Mouse (Mus musculus) midbrain, postnatal 0 days (tissue): ENCODE measurements around the gene Trim38. TPM values are rescaled to one million over a fixed set of nuclear protein-coding genes. Genes with fewer than 3 reads are reported as not detected.
A peak's percentile ranks its signal among the peaks of the same experiment; 100 is the strongest.

ENCODE experiments used
- ATAC-seq: fragments of 200-750 bp; cut with Nextera tagmentation; 2 replicates; pipeline ENCODE4 v1.8.0; 2017; ENCODE audit warnings: moderate number of reproducible peaks, mild to moderate bottlenecking, moderate TSS enrichment, moderate library complexity; ENCODE audit not compliant: low FRiP score
- DNase-seq: peaks from one replicate; pipeline ENCODE4 v3.0.0-alpha.2; 2015; ENCODE audit warnings: low spot score
- H3K27ac ChIP-seq: fragments of 300-500 bp; sonication (generic); 2 replicates; pipeline ENCODE4 v1.5.1; 2014; ENCODE audit warnings: low read depth, mild to moderate bottlenecking, low read length, mixed read lengths
- H3K27me3 ChIP-seq: fragments of 300-500 bp; sonication (generic); 2 replicates; pipeline ENCODE4 v1.6.1; 2014; ENCODE audit warnings: low read length, control low read depth, mixed read lengths; ENCODE audit not compliant: insufficient read depth
- H3K36me3 ChIP-seq: fragments of 300-500 bp; sonication (generic); 2 replicates; pipeline ENCODE4 v1.6.1; 2014; ENCODE audit warnings: low read length, control low read depth, mixed read lengths; ENCODE audit not compliant: insufficient read depth
- H3K4me1 ChIP-seq: fragments of 300-500 bp; sonication (generic); 2 replicates; pipeline ENCODE4 v1.6.1; 2014; ENCODE audit warnings: mild to moderate bottlenecking, control low read depth, antibody characterized with exemption, low read length, mixed read lengths; ENCODE audit not compliant: insufficient read depth
- H3K4me2 ChIP-seq: fragments of 300-500 bp; sonication (generic); 2 replicates; pipeline ENCODE4 v1.6.1; 2014; ENCODE audit warnings: low read depth, mild to moderate bottlenecking, low read length, mixed read lengths; ENCODE audit not compliant: poor library complexity, severe bottlenecking
- H3K4me3 ChIP-seq: fragments of 300-500 bp; sonication (generic); 2 replicates; pipeline ENCODE4 v1.5.1; 2014; ENCODE audit warnings: low read depth, mild to moderate bottlenecking, low read length, moderate library complexity
- H3K9ac ChIP-seq: fragments of 300-500 bp; sonication (generic); replicated peaks from 2 replicates; pipeline ENCODE4 v1.6.1; 2014; ENCODE audit warnings: mild to moderate bottlenecking, low read length, moderate library complexity, mixed read lengths; ENCODE audit not compliant: poor library complexity, severe bottlenecking
- H3K9me3 ChIP-seq: fragments of 300-500 bp; sonication (generic); 2 replicates; pipeline ENCODE4 v1.6.1; 2016; ENCODE audit warnings: low read length, control low read depth
- CTCF ChIP-seq: IDR thresholded peaks from 2 replicates; pipeline ENCODE4 v1.5.1; 2016; ENCODE audit warnings: antibody characterized with exemption, mild to moderate bottlenecking
- WGBS: fragments of 180-500 bp; shearing (Covaris S2); extraction: QIAGEN DNeasy Blood & Tissue Kit; methylation state at CpG from one replicate; pipeline ENCODE4 v1.1.7; 2014; 5-methylcytosine and 5-hydroxymethylcytosine counted together
- polyA plus RNA-seq: library from polyadenylated mRNA; unstranded; fragments of >200 nt; fragmentation: Nextera tagmentation; extraction: Ambion mirVana; gene quantifications from 2 replicates; pipeline ENCODE4 v1.2.1, GENCODE M21; 2015
- total RNA-seq: library from RNA; depleted of rRNA; stranded (reverse); fragments of >200 nt; gene quantifications from 2 replicates; pipeline ENCODE4 v1.2.3, GENCODE M21; 2014

The Trim38 gene
- total and polyA plus RNA-seq, 2 experiments from 2014 or later = 0.10 TPM; not detected in 1

DNA sequence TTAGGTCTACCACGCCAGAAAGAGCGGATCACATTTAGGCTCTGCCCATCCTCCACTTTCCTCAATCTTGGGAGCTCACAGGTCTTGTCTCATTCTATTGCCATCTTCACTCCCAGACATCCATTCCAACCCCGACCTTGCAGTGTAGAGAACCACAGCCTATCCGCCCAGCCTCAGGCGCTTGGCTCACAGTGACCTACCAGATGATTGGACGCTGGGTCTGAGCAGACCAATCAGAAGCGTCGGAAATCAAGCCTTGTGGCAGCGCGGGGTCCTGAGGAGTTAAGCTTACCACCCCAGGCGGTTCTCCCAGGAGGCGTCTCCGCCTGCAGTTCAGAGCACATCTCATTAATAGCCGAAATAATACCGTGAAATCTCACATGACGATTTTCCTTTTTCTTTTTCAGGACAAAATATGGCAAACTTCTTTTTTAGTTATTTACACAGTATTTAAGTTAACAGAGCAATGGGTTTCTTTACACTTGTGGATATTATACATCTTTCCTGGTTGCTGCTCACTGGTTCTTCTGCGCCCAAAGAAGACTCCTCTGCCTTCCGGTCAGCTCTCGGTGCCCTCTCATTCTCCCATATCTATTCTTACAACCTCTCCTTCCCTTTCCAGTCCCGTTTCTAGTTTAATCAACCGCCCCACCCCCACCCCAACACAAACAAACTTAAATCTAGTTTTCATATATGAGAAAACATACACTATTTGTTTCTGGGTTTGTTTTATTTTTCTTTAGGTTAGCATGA is 3.0 kb downstream of the Trim38 start:
- DNase-seq = peak; percentile 55
- ATAC-seq = peak; percentile 86

DNA sequence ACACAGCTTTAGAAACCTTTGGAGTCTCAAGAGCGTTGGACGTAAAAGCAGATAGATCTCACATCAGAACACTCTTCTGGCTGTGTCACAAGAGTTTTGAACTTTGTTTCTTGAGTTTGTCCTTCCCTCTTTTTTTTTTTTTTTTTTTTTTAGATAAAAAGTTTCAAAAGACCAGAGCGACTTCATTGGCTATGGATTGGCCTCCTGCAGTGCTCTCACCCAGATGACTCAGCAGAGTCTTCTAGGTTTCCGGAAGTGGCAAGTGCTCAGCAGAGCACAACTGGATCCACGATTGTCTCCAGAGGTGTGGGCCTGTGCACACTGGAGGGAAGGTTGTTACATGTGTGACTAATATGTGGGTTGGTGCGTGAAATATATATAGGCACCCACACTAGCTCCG is 8.6 kb downstream of the Trim38 start:
- no peaks in the 10 kb centered on the region for H3K27me3 ChIP-seq
- no peak overlapping the region for H3K4me3 ChIP-seq
- no peak for TF ChIP-seq CTCF
- 95% methylated on average over 7 of the region's 7 CpGs for WGBS
- no peak overlapping the region for H3K9ac ChIP-seq
- no peak overlapping the region for H3K4me2 ChIP-seq
- no peaks in the 10 kb centered on the region for H3K36me3 ChIP-seq
- ATAC-seq = no peak
- no peaks in the 10 kb centered on the region for H3K4me1 ChIP-seq
- no peak overlapping the region for H3K27ac ChIP-seq
- H3K9me3 ChIP-seq = no peaks in the 10 kb centered on the region
- no peak for DNase-seq

More for the DNA sequence above, 3.0 kb downstream of the Trim38 start:
- H3K9ac ChIP-seq = no peak overlapping the region
- H3K4me1 ChIP-seq = 0 out of 2 replicates have a peak, but pooled peaks cover 5% of the 10 kb centered on the region
- WGBS = 20% methylated on average over 21 of the region's 21 CpGs
- H3K9me3 ChIP-seq = no peaks in the 10 kb centered on the region
- peak overlapping the region; percentile 18 for H3K4me3 ChIP-seq
- H3K27ac ChIP-seq = no peak overlapping the region
- H3K36me3 ChIP-seq = no peaks in the 10 kb centered on the region
- H3K4me2 ChIP-seq = peak overlapping the region; percentile 44
- TF ChIP-seq CTCF = no peak
- no peaks in the 10 kb centered on the region for H3K27me3 ChIP-seq

DNA sequence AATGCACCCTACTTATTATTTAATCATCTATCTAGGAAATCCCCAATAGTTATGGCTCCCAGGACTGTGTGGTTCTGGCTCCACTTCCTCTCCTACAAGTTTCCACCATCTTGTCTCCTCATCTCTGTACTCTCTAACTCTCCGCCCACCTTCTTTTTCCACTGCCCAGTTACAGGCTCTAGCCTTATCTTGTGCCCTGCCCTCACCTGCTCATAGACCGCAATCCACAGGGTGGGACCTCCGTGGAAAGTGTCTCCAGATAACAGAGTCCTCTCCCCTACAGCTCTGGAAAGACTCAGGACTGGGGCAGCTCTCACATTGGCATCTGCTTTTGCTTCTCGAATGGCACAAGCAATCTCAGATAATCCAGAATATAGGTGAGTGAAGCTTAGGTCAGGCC is 9.3 kb downstream of the Trim38 start:
- no peak for TF ChIP-seq CTCF
- 88% methylated on average over 4 of the region's 4 CpGs for WGBS
- Histone ChIP-seq H3K4me1 (no peaks in the 10 kb centered on the region), H3K27me3 (no peaks in the 10 kb centered on the region), H3K4me2 (no peak overlapping the region), H3K9ac (no peak overlapping the region), H3K36me3 (no peaks in the 10 kb centered on the region), H3K4me3 (no peak overlapping the region), H3K27ac (no peak overlapping the region), H3K9me3 (no peaks in the 10 kb centered on the region)
- DNase-seq = no peak
- ATAC-seq = no peak

DNA sequence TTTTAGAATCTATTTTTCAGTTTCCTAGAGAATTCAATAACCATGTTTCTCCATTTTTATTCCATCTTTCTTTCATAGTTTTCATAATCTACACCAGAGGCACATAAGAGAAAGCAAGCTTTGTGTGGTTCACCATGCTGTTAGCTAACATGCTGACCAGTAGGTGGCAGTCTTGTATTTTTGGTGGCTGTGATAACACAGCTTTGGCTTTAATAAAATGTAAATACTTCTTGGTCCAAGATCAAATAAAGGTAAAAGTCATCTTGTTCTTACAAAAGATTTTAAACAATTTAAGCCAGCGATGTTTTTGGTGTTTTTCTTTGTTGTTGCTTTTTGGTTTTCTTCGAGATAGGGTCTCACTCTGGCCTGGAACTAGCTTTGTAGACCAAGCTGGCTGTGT is 22.8 kb downstream of the Trim38 start:
- DNase-seq = peak; percentile 82
- H3K4me3 ChIP-seq = no peak overlapping the region
- no peak for ATAC-seq
- no peaks in the 10 kb centered on the region for H3K4me1 ChIP-seq
- no peak overlapping the region for H3K9ac ChIP-seq
- H3K27me3 ChIP-seq = no peaks in the 10 kb centered on the region
- TF ChIP-seq CTCF = peak; percentile 95
- H3K9me3 ChIP-seq = no peaks in the 10 kb centered on the region
- no peak overlapping the region for H3K27ac ChIP-seq
- no peak overlapping the region for H3K4me2 ChIP-seq
- WGBS = 38% methylated on average over 2 of the region's 2 CpGs
- H3K36me3 ChIP-seq = no peaks in the 10 kb centered on the region

DNA sequence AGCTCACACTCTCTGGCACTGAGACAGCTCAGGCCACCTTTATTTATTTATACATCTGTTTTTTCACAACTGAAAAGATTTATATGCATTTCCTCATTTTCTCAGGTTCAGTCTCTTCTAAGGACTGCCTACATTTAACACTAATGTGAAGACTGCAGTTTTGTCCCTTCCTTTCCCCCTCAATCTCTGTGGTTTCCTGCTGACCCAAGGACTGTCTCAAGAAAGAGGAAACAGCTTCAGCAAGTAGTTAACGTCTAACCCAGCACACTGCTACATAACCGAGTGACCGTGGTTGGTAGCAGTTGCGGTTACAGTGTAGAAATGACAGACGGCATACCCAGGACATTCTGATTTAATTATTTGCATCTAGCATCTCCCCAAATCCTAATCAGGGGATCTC is 29.7 kb downstream of the Trim38 start:
- H3K4me2 ChIP-seq = no peak overlapping the region
- no peaks in the 10 kb centered on the region for H3K36me3 ChIP-seq
- H3K27ac ChIP-seq = no peak overlapping the region
- no peak overlapping the region for H3K9ac ChIP-seq
- TF ChIP-seq CTCF = no peak
- no peak for DNase-seq
- H3K27me3 ChIP-seq = no peaks in the 10 kb centered on the region
- no peaks in the 10 kb centered on the region for H3K9me3 ChIP-seq
- ATAC-seq = no peak
- no peak overlapping the region for H3K4me3 ChIP-seq
- WGBS = 87% methylated on average over 5 of the region's 5 CpGs
- H3K4me1 ChIP-seq = no peaks in the 10 kb centered on the region

DNA sequence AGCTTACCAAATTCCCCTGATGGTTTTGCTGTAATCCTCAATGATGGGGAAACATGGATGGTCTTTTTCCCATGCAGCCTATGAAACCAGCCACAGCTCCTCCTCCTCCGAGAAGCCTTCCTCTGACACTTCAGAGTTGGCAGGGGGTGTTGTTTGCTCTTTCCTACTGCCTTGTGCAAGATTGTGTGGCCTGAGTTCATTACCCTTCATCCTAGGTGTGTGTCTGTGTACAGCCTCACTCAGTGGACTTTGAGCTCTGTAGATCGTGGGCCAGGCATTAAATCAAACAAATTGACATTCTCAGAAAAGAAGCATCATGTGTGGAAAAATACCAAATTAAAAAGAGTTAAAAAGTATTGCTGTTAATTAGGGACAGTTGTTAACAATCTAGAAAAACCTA is 34.8 kb downstream of the Trim38 start:
- H3K27me3 ChIP-seq = no peaks in the 10 kb centered on the region
- no peaks in the 10 kb centered on the region for H3K4me1 ChIP-seq
- H3K4me3 ChIP-seq = no peak overlapping the region
- TF ChIP-seq CTCF = no peak
- H3K4me2 ChIP-seq = no peak overlapping the region
- H3K9me3 ChIP-seq = no peaks in the 10 kb centered on the region
- no peak overlapping the region for H3K9ac ChIP-seq
- DNase-seq (no peak), ATAC-seq (no peak)
- 88% methylated on average over 2 of the region's 2 CpGs for WGBS
- no peak overlapping the region for H3K27ac ChIP-seq
- H3K36me3 ChIP-seq = no peaks in the 10 kb centered on the region
